Mouse (Mus musculus) left cerebral cortex, adult 2 months (tissue): Measurements from ENCODE around the gene Ppme1. TPM values are rescaled to one million over a fixed set of nuclear protein-coding genes. Genes with fewer than 3 reads are reported as not detected.

Experiments used
- DNase-seq, 2 experiments: peaks; one replicate each; pipeline ENCODE4 v3.0.0; 2021 to 2022; ENCODE audit warnings: low spot score in 2 of 2, mixed read lengths in 1 of 2; ENCODE audit errors: extremely low spot score in 1 of 2
- H3K27ac ChIP-seq: fragments of 200-600 bp; 2 replicates; pipeline ENCODE4 v1.8.1; 2022
- H3K4me3 ChIP-seq: fragments of 200-600 bp; 2 replicates; pipeline ENCODE4 v1.8.1; 2022
- CTCF ChIP-seq: fragments of 200-600 bp; IDR thresholded peaks from 2 replicates; pipeline ENCODE4 v1.8.1; 2022; ENCODE audit warnings: antibody characterized with exemption, mild to moderate bottlenecking, moderate library complexity
- intact Hi-C: fragments of 180-260 bp; cut with DNase I; formaldehyde crosslinking; loops from one replicate; pipeline ENCODE4 v1.15.1; 2025
- total RNA-seq, 2 experiments: library from RNA; stranded (reverse); gene quantifications; 2 replicates each; pipeline ENCODE4 v1.2.3; 2021

Gene Ppme1
- total RNA-seq, 2 experiments from 2014 or later, result 220 to 230 TPM

GRCm38 (mm10) chr7:100323721-100324120 is 48.4 kb downstream of the Ppme1 start:
- H3K4me3 ChIP-seq, result no peak overlapping the region
- intact Hi-C loops, result no loop called here
- H3K27ac ChIP-seq, result no peak overlapping the region
- DNase-seq, result no peak
- no peak for TF ChIP-seq CTCF

DNA sequence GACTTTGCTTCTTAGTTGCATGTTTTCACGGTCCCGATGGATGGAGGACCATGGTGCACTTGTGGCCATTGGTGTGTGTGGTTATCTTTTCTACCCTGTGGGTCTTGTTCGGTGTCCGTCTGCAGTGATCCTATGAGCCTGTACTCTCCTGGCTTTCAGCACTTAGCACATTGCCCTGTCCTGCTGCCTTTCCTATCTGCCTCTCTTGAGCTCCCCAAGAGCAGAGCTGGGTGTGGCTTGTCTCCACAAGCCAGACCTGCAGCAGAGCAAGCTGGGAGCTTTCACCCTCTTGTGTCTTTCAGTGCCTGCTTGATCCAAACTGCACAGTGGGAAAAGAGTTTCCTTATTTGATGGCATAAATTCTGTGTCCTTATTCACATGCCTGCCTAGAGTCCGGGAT is 54.6 kb downstream of the Ppme1 start:
- TF ChIP-seq CTCF, result no peak
- DNase-seq, result no peak
- Histone ChIP-seq H3K27ac (no peak overlapping the region), H3K4me3 (no peak overlapping the region)
- intact Hi-C loops, result no loop called here

DNA sequence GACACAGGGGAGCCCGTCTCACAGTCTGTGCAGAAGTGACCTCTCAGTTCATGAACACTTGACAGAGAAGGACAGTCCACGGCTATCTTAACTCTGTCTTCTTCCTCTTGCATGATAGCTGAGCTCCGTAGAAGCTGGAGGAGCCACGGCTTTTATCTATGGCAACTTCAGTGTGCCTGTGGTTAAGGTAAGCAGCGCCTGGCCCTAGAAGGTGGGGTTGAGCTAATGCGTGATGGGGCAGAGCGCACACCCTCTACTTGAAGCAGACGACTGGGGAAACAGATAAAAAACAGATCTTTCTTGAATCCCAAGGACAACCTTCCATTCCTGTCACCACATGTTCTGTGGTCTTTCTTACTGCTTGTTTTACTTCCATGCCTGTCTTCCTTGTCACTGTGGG is 55.2 kb downstream of the Ppme1 start:
- no peak for DNase-seq
- Histone ChIP-seq H3K27ac (no peak overlapping the region), H3K4me3 (no peak overlapping the region)
- intact Hi-C loops, result no loop called here
- no peak for TF ChIP-seq CTCF

- no peak for TF ChIP-seq CTCF
- DNase-seq, result no peak
- intact Hi-C loops, result no loop called here
- Histone ChIP-seq H3K27ac (no peak overlapping the region), H3K4me3 (no peak overlapping the region)
Observed at GRCm38 (mm10) chr7:100312716-100313115, 59.4 kb downstream of the Ppme1 start.

GRCm38 (mm10) chr7:100310290-100310689 is 61.8 kb downstream of the Ppme1 start:
- DNase-seq, result no peak
- TF ChIP-seq CTCF, result no peak
- Histone ChIP-seq H3K4me3 (no peak overlapping the region), H3K27ac (peak overlapping the region; percentile 38; the same call in 1 of the 2 replicates)
- intact Hi-C loops, result no loop called here

- intact Hi-C loops, result no loop called here
- TF ChIP-seq CTCF, result no peak
- Histone ChIP-seq H3K4me3 (no peak overlapping the region), H3K27ac (peak overlapping the region; percentile 38)
- no peak for DNase-seq
Observed at GRCm38 (mm10) chr7:100309679-100310078, 62.4 kb downstream of the Ppme1 start.

DNA sequence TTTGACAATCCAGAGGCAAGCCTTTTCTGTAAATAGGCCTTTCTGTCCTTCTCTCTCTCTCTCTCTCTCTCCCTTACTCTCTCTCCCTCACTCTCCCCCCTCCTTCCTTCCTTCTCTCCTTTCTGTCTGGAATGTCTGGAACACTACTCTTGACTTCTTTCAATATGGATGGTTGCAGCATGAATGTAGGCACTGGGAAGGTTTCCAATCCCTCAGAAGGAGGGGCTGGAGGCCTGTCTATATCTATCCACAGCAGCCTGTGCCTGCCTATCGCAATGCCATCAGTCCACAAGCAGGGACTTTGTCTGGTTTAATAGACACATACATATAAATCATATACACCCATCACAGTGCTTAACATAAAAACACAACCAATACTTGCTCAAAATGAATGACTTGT is 62.9 kb downstream of the Ppme1 start:
- intact Hi-C loops, result no loop called here
- H3K4me3 ChIP-seq, result no peak overlapping the region
- no peak for TF ChIP-seq CTCF
- peak overlapping the region; percentile 45 for H3K27ac ChIP-seq
- DNase-seq, result no peak

DNA sequence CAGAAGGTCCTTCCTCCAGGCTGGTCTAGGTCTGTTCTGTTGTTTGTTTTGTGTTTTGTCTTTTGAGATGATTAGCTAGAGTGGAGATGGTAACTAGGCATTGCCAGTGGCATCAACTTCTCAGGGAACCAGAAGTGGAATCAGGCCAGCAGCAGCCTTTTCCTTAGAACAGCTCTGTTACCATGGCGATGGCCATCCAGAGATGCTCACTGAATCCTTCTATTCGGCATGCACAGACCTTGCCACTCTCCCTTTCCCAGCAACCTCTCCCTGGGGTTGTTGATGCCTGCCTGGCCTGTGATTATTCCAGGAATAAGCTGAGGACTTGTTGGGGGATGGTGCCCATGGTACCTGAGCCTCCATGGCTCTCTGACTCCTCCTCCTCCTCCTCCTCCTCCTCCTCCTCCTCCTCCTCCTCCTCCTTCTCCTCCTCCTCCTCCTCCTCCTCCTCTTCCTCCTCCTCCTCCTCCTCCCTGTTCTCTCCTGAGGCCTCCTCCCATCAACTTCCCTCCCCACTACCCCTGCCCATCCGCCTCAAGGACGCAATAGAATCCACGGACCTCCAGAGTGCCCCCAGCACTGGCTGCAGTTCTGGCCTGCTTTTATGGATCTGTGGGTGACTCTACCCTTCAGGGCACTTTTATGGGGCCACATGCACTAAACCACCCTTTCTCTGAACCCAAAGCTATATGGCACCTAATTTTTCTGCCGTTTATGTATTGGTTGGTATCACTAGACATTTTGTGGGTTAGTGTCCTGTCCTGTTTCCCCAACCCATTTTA is 64.0 kb downstream of the Ppme1 start:
- intact Hi-C loops, result no loop called here
- peak overlapping the region; percentile 47; the same call in 1 of the 2 replicates for H3K27ac ChIP-seq

GRCm38 (mm10) chr7:100305894-100306293 is 66.2 kb downstream of the Ppme1 start:
- TF ChIP-seq CTCF, result no peak
- no peak overlapping the region for H3K4me3 ChIP-seq
- no peak for DNase-seq
- intact Hi-C loops, result no loop called here
- no peak overlapping the region for H3K27ac ChIP-seq

More for the DNA sequence above, 64.0 kb downstream of the Ppme1 start:
- TF ChIP-seq CTCF, result no peak
- peak; percentile 42 to 47 for DNase-seq
- H3K4me3 ChIP-seq, result no peak overlapping the region

DNA sequence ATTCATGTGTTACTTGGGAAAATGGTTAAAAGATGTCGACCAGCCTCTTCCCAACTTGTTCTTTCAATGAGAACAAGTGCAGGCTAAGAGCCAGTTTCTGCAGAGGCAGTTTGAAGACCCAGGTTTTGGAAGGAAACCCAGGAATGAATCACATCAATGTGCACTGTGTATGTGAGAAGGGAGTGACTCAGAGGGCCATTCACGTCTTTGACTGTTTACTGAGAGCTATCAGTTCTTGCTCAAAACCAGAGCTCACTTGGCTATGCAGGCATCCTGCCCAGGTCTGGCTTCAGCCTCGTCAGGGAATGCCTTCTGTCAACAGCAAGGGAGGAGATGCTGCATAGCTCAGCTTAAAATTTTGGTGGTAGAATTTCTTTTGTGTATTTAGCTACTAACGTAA is 69.8 kb downstream of the Ppme1 start:
- Histone ChIP-seq H3K27ac (peak overlapping the region; percentile 48), H3K4me3 (no peak overlapping the region)
- DNase-seq, result peak; percentile 57 to 60
- TF ChIP-seq CTCF, result no peak
- intact Hi-C loops, result no loop called here

DNA sequence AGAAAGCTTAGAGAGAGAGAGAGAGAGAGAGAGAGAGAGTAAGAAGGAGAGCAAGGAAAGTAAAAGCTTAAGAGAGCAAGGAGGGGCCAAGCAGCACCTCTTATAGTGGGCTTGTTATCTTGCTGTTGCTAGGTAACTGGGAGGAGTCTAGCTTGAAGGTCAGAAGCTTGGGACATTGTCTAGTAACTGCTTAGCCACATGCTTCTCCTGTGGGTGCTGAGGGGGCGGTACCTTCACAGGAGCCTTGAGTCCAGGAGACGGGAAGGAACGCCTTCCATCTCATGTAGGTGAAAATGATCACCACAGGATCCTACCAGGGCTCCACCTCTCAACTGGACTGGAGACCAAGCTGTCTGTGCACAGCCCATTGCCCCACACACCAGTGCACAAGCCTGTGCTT is 70.7 kb downstream of the Ppme1 start:
- Histone ChIP-seq H3K27ac (peak overlapping the region; percentile 41; the same call in 1 of the 2 replicates), H3K4me3 (no peak overlapping the region)
- DNase-seq, result no peak
- intact Hi-C loops, result no loop called here
- no peak for TF ChIP-seq CTCF

GRCm38 (mm10) chr7:100298861-100299510 is 73.1 kb downstream of the Ppme1 start:
- TF ChIP-seq CTCF, result no peak
- no peak for DNase-seq
- Histone ChIP-seq H3K4me3 (no peak overlapping the region), H3K27ac (no peak overlapping the region)
- intact Hi-C loops, result no loop called here
